Mouse (Mus musculus): ENCODE measurements around the gene Ddc. TPM values are rescaled to one million over a fixed set of nuclear protein-coding genes. Genes with fewer than 3 reads are reported as not detected.

The Ddc gene
- total and polyA plus RNA-seq, 3 experiments = 0.17 to 0.33 TPM; not detected in 1

DNA sequence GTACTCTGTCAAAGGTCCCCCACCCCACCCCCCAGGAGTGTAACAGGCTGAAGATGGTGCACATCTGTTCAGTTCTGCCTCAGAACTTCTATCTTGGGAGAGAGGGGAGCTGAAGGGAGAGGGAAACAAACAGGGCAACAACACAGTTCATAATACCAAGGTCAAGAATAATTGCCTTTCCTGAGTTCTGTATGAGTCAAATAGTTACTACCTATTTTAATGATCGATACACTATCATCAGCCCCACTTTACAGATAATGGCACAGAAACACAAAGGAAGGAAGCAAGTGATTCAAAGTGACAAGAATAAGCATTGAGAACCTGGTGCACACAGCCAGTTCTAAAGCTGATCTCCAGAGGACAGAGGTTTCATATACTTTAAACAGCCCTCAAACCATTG, 40.6 kb upstream of the Ddc start:
- DNase-seq (ENCODE audit: extremely low read depth) = no peak
- no peak overlapping the region; the same call in 1 of the 2 replicates for H3K4me2 ChIP-seq (ENCODE audit: insufficient read depth, low read depth, poor library complexity, severe bottlenecking)
- peak overlapping the region; percentile 84 for H3K27ac ChIP-seq (ENCODE audit: insufficient read depth, low read depth)
- peak overlapping the region; percentile 10 for H3K9ac ChIP-seq (ENCODE audit: insufficient read depth, low read depth)
- H3K4me3 ChIP-seq (replicated peaks in 1 of 3; ENCODE audit: low read depth in 2 of 3, low read length in 2 of 3, poor library complexity in 1 of 3) = no peak overlapping the region
- TF ChIP-seq JUND (conservative IDR thresholded peaks at IDR 0.05; ENCODE audit: low read depth, low read length) (peak; percentile 63; the same call in 1 of the 2 replicates), RCOR1 (conservative IDR thresholded peaks at IDR 0.05; ENCODE audit: low read depth, low read length) (no peak), ZNF384 (IDR thresholded peaks at IDR 0.05; ENCODE audit: low read depth, low read length) (no peak), EP300 (IDR thresholded peaks at IDR 0.05; ENCODE audit: low read length) (peak; percentile 58), POLR2AphosphoS2 (IDR thresholded peaks at IDR 0.05; ENCODE audit: low read depth, low read length) (0 out of 2 replicates have a peak, but pooled peaks have one; percentile 41), IRF4 (IDR thresholded peaks at IDR 0.05; ENCODE audit: low read depth, low read length) (peak; percentile 66), HCFC1 (IDR thresholded peaks at IDR 0.05; ENCODE audit: low read depth, low read length) (no peak), PAX5 (IDR thresholded peaks at IDR 0.05; ENCODE audit: low read length) (no peak), MEF2A (IDR thresholded peaks at IDR 0.05; ENCODE audit: borderline replicate concordance, low read depth, low read length) (peak; percentile 45; the same call in 1 of the 2 replicates), CHD1 (IDR thresholded peaks at IDR 0.05; ENCODE audit: low read depth, low read length) (peak; percentile 79), ZKSCAN1 (IDR thresholded peaks at IDR 0.05; ENCODE audit: borderline replicate concordance, low read depth, low read length) (no peak), MAZ (IDR thresholded peaks at IDR 0.05; ENCODE audit: low read depth, low read length) (no peak)
- dilution Hi-C loops (cut with MboI; ENCODE audit: extremely low pct_ligation_motif_present, extremely low pct_unique_long_range_greater_than_20kb, low sequenced_read_pairs) = no loop called here
- H3K36me3 ChIP-seq (replicated peaks in 1 of 2; ENCODE audit: control insufficient read depth in 1 of 2, insufficient read depth in 1 of 2, low read length in 1 of 2) = peaks cover 40 to 78% of the 10 kb centered on the region in 2 experiments
- H3K4me1 ChIP-seq (ENCODE audit: control insufficient read depth in 1 of 2, insufficient read depth in 2 of 2) = peaks cover 26 to 59% of the 10 kb centered on the region in 2 experiments
- in situ Hi-C loops (cut with MboI; ENCODE audit: low pct_ligation_motif_present, low pct_unique_long_range_greater_than_20kb, low sequenced_read_pairs) = no loop called here
- H3K9me3 ChIP-seq (replicated peaks; ENCODE audit: low read length) = no peaks in the 10 kb centered on the region
- H3K27me3 ChIP-seq (replicated peaks) = no peaks in the 10 kb centered on the region
- no peaks in the 10 kb centered on the region; the same call in 1 of the 2 replicates for H3K79me2 ChIP-seq (replicated peaks; ENCODE audit: control insufficient read depth, extremely low read depth, insufficient read depth, poor library complexity, severe bottlenecking)

DNA sequence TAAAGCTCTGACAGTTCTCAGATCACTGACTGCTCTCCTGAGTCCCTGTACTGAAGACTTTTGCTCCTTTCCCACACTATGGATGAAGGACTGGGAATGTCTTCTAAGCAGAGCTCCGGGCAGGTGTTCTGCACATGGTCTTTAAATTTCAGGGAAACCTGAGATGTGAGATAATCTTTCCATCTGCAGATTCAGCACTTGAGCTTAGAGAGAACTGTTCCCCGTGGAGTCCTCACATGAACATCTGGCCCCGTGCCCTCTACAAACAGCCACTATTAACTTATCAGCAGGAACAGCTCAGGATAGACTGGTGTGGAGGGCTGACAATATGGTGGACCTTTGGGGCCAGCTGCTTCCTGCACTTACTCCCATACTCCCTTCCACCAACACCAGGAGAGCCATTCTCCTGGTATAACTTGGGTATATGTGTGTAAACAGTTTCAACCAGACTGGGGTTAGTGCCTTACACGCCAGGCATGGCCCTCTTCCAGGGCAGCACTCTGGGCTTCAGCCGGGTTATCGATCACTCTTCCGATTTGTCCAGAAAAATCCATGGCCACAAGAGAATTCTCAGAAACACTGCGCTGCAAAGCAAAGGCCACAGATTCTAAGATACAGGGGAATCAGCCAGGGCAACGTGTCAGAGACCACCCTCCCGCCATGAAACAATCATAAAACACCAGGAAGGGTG, 39.5 kb upstream of the Ddc start:
- Histone ChIP-seq H3K4me1 (ENCODE audit: control insufficient read depth in 1 of 2, insufficient read depth in 2 of 2) (peaks cover 23 to 48% of the 10 kb centered on the region in 2 experiments), H3K36me3 (replicated peaks in 1 of 2; ENCODE audit: control insufficient read depth in 1 of 2, insufficient read depth in 1 of 2, low read length in 1 of 2) (peaks cover 50 to 81% of the 10 kb centered on the region in 2 experiments), H3K9me3 (replicated peaks; ENCODE audit: low read length) (no peaks in the 10 kb centered on the region), H3K27me3 (replicated peaks) (no peaks in the 10 kb centered on the region), H3K79me2 (replicated peaks; ENCODE audit: control insufficient read depth, extremely low read depth, insufficient read depth, poor library complexity, severe bottlenecking) (no peaks in the 10 kb centered on the region; the same call in 1 of the 2 replicates), H3K27ac (ENCODE audit: insufficient read depth, low read depth) (no peak overlapping the region), H3K4me2 (ENCODE audit: insufficient read depth, low read depth, poor library complexity, severe bottlenecking) (no peak overlapping the region), H3K4me3 (replicated peaks in 1 of 3; ENCODE audit: low read depth in 2 of 3, low read length in 2 of 3, poor library complexity in 1 of 3) (no peak overlapping the region), H3K9ac (ENCODE audit: insufficient read depth, low read depth) (no peak overlapping the region)
- dilution Hi-C loops (cut with MboI; ENCODE audit: extremely low pct_ligation_motif_present, extremely low pct_unique_long_range_greater_than_20kb, low sequenced_read_pairs) = no loop called here
- TF ChIP-seq NELFE (IDR thresholded peaks at IDR 0.05; ENCODE audit: low read depth, low read length) (no peak), SMC3 (IDR thresholded peaks at IDR 0.05; ENCODE audit: low read depth, low read length) (no peak), POLR2A (IDR thresholded peaks at IDR 0.05; ENCODE audit: low read depth, low read length) (peak; percentile 16; the same call in 1 of the 2 replicates), RAD21 (IDR thresholded peaks at IDR 0.05; ENCODE audit: low read depth, low read length) (no peak), ZNF384 (IDR thresholded peaks at IDR 0.05; ENCODE audit: low read depth, low read length) (no peak)
- DNase-seq (ENCODE audit: extremely low read depth) = no peak
- in situ Hi-C loops (cut with MboI; ENCODE audit: low pct_ligation_motif_present, low pct_unique_long_range_greater_than_20kb, low sequenced_read_pairs) = no loop called here

Data from CH12.LX (cell line).